In the genomic region with DNA sequence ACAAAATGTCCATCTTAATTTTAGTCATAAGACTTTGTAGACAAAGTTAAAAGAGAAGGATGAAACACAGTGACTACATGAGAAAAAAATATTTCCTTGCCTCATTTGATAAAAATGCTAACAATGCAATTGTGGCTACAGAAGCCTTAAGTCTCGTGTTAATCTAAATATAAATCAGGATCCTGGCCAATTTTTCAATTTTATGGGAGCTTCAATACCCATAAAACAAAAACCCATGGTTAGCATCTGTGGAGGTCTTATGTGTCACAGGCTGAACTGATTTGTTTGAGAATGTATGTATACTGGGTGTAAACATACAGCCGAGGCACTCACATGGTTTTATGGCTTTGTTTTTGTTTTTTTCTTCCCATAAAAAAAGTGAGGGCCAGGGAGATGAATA, we compare ENCODE assay signal across 7 mouse cellular contexts. TPM values are rescaled to one million over a fixed set of nuclear protein-coding genes. Genes with fewer than 3 reads are reported as not detected.
A peak's percentile ranks its signal among the peaks of the same experiment; 100 is the strongest.
DNase-seq lines count a peak whose midpoint lies in the region; ATAC-seq and TF ChIP-seq lines count a peak whose summit lies in the region.

No protein-coding gene starts in this region.

- H3K36me3 ChIP-seq in lung, embryonic 15.5 days: no peaks in the 10 kb centered on the region
- H3K36me3 ChIP-seq in limb, embryonic 13.5 days: 0 out of 2 replicates have a peak, but pooled peaks cover 2% of the 10 kb centered on the region
- H3K36me3 ChIP-seq in stomach, embryonic 14.5 days (ENCODE audit: control insufficient read depth, insufficient read depth, low read length): no peaks in the 10 kb centered on the region; the same call in 1 of the 2 replicates

- ATAC-seq in lung, embryonic 15.5 days (ENCODE audit: borderline replicate concordance, extremely low read depth, low FRiP score, low TSS enrichment): no peak
- ATAC-seq in limb, embryonic 13.5 days (ENCODE audit: low FRiP score, low read depth): no peak
- ATAC-seq in stomach, embryonic 14.5 days (ENCODE audit: insufficient number of reproducible peaks, insufficient read depth, low FRiP score, low read depth): no peak

- H3K4me1 ChIP-seq in lung, embryonic 15.5 days: peaks cover 14% of the 10 kb centered on the region; the same call in 1 of the 2 replicates
- H3K4me1 ChIP-seq in embryonic fibroblast, embryonic 13.5 days (ENCODE audit: control insufficient read depth, insufficient read depth, low read length): peaks cover 4% of the 10 kb centered on the region
- H3K4me1 ChIP-seq in limb, embryonic 13.5 days: peaks cover 12% of the 10 kb centered on the region
- peaks cover 13% of the 10 kb centered on the region for H3K4me1 ChIP-seq in stomach, embryonic 14.5 days (ENCODE audit: control insufficient read depth, insufficient read depth, low read length)

- TF ChIP-seq POLR2A in embryonic fibroblast, embryonic 13.5 days (IDR thresholded peaks at IDR 0.05; ENCODE audit: low read depth, low read length): no peak

- TF ChIP-seq CTCF in embryonic fibroblast, embryonic 13.5 days (IDR thresholded peaks at IDR 0.05; ENCODE audit: borderline replicate concordance, insufficient read depth, low read length): no peak

- no peaks in the 10 kb centered on the region for H3K27me3 ChIP-seq in lung, embryonic 15.5 days
- no peaks in the 10 kb centered on the region for H3K27me3 ChIP-seq in limb, embryonic 13.5 days
- no peaks in the 10 kb centered on the region for H3K27me3 ChIP-seq in stomach, embryonic 14.5 days (ENCODE audit: control insufficient read depth, insufficient read depth, low read length)

- H3K4me2 ChIP-seq in lung, embryonic 15.5 days: peak overlapping the region; percentile 82
- H3K4me2 ChIP-seq in limb, embryonic 13.5 days (replicated peaks): peak overlapping the region; percentile 74
- peak overlapping the region; percentile 59 for H3K4me2 ChIP-seq in stomach, embryonic 14.5 days (replicated peaks; ENCODE audit: low read depth, low read length)

- H3K27ac ChIP-seq in lung, embryonic 15.5 days: peak overlapping the region; percentile 89
- H3K27ac ChIP-seq in embryonic fibroblast, embryonic 13.5 days (ENCODE audit: insufficient read depth, low read length): peak overlapping the region; percentile 83
- H3K27ac ChIP-seq in limb, embryonic 13.5 days: peak overlapping the region; percentile 92
- H3K27ac ChIP-seq in stomach, embryonic 14.5 days (ENCODE audit: low read length): peak overlapping the region; percentile 95

- DNase-seq in lung, postnatal 10 days: no peak
- no peak for DNase-seq in spleen, postnatal 10 days (ENCODE audit: low spot score in 2 of 2)
- DNase-seq in kidney, adult 9 months: no peak

- 2% methylated on average over 2 of the region's 2 CpGs for WGBS in lung, embryonic 15.5 days
- WGBS in limb, embryonic 13.5 days: 8% methylated on average over 2 of the region's 2 CpGs
- WGBS in stomach, embryonic 14.5 days: 7% methylated on average over 2 of the region's 2 CpGs

- no peaks in the 10 kb centered on the region for H3K9me3 ChIP-seq in lung, embryonic 15.5 days
- H3K9me3 ChIP-seq in limb, embryonic 13.5 days: no peaks in the 10 kb centered on the region
- H3K9me3 ChIP-seq in stomach, embryonic 14.5 days (ENCODE audit: control insufficient read depth, low read depth, low read length): no peaks in the 10 kb centered on the region

- peak overlapping the region; percentile 86 for H3K4me3 ChIP-seq in lung, embryonic 15.5 days
- H3K4me3 ChIP-seq in embryonic fibroblast, embryonic 13.5 days (ENCODE audit: insufficient read depth, low read length): peak overlapping the region; percentile 64
- H3K4me3 ChIP-seq in limb, embryonic 13.5 days: peak overlapping the region; percentile 82
- peak overlapping the region; percentile 80 for H3K4me3 ChIP-seq in stomach, embryonic 14.5 days (ENCODE audit: low read depth, low read length)

- H3K9ac ChIP-seq in lung, embryonic 15.5 days: peak overlapping the region; percentile 57
- H3K9ac ChIP-seq in limb, embryonic 13.5 days: peak overlapping the region; percentile 93
- H3K9ac ChIP-seq in stomach, embryonic 14.5 days (replicated peaks; ENCODE audit: low read depth, low read length): peak overlapping the region; percentile 92

RNA-seq across cellular contexts. Expression of gene Slc35f5, which starts 0.7 kb away (rescaled TPM):
- 49.1 and 53.0 TPM in 2 replicates for polyA plus RNA-seq in lung, embryonic 15.5 days (2015; fragmentation: Nextera tagmentation; extraction: Ambion mirVana)
- 45.7 and 53.7 TPM in 2 replicates for polyA plus RNA-seq in embryonic fibroblast, embryonic 13.5 days (2011; ENCODE audit: insufficient read length, low read depth, missing spikeins)
- polyA plus RNA-seq in limb, embryonic 13.5 days (2015; fragmentation: Nextera tagmentation; extraction: Ambion mirVana): 55.0 and 56.0 TPM in 2 replicates
- polyA plus RNA-seq in stomach, embryonic 14.5 days (2014; fragmentation: Nextera tagmentation; extraction: Ambion mirVana): 61.8 and 62.5 TPM in 2 replicates
